Mouse (Mus musculus): ENCODE measurements around the gene Tfpi. TPM values are rescaled to one million over a fixed set of nuclear protein-coding genes. Genes with fewer than 3 reads are reported as not detected.

The Tfpi gene
- polyA plus RNA-seq, 1 experiment, result 7.6 TPM

DNA sequence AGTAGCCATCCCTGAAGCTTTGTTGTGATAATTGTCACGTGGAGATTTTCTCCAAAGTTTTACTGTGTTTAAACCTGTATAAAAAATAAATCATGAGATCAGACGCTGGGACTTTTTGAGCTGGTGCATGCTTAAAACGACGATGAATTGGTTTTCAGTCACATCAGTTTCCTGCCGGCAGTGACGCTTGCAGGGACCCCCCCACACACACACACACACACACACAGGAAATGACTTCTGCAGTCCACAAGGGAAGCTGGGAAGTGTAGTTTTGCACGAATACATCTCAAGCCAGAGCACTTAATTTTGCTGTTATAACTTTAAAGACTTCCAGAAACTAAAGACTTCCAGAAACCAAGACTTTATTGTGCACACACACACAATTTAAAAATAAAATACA lies 5.3 kb upstream of the Tfpi start:
- no peak for TF ChIP-seq FOSL1 (IDR thresholded peaks at IDR 0.05; ENCODE audit: insufficient read depth, low read length, poor library complexity, severe bottlenecking)
- TF ChIP-seq MAX (IDR thresholded peaks at IDR 0.05), result no peak
- no peak for TF ChIP-seq CTCF (IDR thresholded peaks at IDR 0.05; ENCODE audit: control insufficient read depth, insufficient read depth, insufficient read length)
- TF ChIP-seq CEBPB (IDR thresholded peaks at IDR 0.05; ENCODE audit: low read depth), result no peak
- no peak for TF ChIP-seq MYOD1 (IDR thresholded peaks at IDR 0.05; ENCODE audit: control insufficient read depth, insufficient read length, low read depth)
- no peak for TF ChIP-seq USF1 (IDR thresholded peaks at IDR 0.05; ENCODE audit: low read depth)
- TF ChIP-seq MYOG (IDR thresholded peaks at IDR 0.05; ENCODE audit: control insufficient read depth, extremely low read depth, insufficient read length), result no peak
- no peaks in the 10 kb centered on the region for H3K27me3 ChIP-seq (ENCODE audit: control insufficient read depth, insufficient read depth, insufficient read length)
- H3ac ChIP-seq (ENCODE audit: control insufficient read depth, insufficient read length, low read depth), result no peak overlapping the region
- no peaks in the 10 kb centered on the region for H3K36me3 ChIP-seq (ENCODE audit: control insufficient read depth, insufficient read depth)
- no peaks in the 10 kb centered on the region for H3K79me2 ChIP-seq (ENCODE audit: control insufficient read depth, insufficient read depth)
- no peaks in the 10 kb centered on the region for H3K79me3 ChIP-seq (ENCODE audit: low read depth)
- H3K4me3 ChIP-seq (ENCODE audit: insufficient read depth, poor library complexity, severe bottlenecking), result no peak overlapping the region

DNA sequence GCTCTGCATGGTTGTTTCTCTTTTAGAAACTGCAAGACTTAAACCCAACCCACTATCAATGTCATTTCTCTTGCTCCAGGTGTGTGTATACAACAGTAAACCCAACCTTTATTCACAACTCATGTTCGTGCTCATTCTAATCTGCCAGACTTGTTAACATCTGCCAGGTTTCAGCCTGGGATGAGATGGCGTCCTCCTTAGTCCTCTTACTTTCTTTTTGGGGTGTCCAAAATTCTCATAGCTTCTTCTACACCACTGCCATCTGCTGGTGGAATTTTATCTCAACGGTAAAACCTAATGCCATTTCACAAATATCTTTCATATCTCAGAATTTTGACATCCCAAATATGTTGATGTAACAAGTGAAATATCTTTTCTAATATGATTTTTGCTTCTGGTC lies 2.5 kb upstream of the Tfpi start:
- Histone ChIP-seq H3ac (ENCODE audit: control insufficient read depth, insufficient read length, low read depth) (no peak overlapping the region), H3K4me3 (ENCODE audit: insufficient read depth, poor library complexity, severe bottlenecking) (no peak overlapping the region), H3K79me3 (ENCODE audit: low read depth) (no peaks in the 10 kb centered on the region), H3K36me3 (ENCODE audit: control insufficient read depth, insufficient read depth) (no peaks in the 10 kb centered on the region), H3K79me2 (ENCODE audit: control insufficient read depth, insufficient read depth) (no peaks in the 10 kb centered on the region), H3K27me3 (ENCODE audit: control insufficient read depth, insufficient read depth, insufficient read length) (no peaks in the 10 kb centered on the region)
- no peak for TF ChIP-seq FOSL1 (IDR thresholded peaks at IDR 0.05; ENCODE audit: insufficient read depth, low read length, poor library complexity, severe bottlenecking)
- no peak for TF ChIP-seq MYOD1 (IDR thresholded peaks at IDR 0.05; ENCODE audit: control insufficient read depth, insufficient read length, low read depth)
- TF ChIP-seq CTCF (IDR thresholded peaks at IDR 0.05; ENCODE audit: control insufficient read depth, insufficient read depth, insufficient read length), result no peak
- no peak for TF ChIP-seq USF1 (IDR thresholded peaks at IDR 0.05; ENCODE audit: low read depth)
- TF ChIP-seq MYOG (IDR thresholded peaks at IDR 0.05; ENCODE audit: control insufficient read depth, extremely low read depth, insufficient read length), result no peak

DNA sequence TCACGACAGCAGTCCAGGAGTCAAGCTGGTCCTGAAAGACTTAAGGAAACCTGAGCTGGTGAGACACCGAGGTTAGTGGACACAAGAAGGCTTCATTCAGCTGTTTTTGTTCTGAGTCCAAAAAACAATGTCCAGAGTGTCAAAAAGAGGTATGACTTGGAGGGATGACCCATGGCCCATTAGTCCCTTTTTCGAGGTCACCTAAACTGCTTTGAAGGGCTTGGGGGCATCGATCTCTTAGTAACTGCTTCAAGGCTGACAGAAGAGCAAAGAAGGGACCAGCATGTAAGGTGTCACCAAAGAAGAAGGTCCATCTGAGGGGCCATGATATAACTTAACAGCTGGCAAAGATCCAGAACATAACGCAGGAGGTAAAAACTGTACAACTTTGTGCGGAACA lies 1.2 kb upstream of the Tfpi start:
- no peaks in the 10 kb centered on the region for H3K27me3 ChIP-seq (ENCODE audit: control insufficient read depth, insufficient read depth, insufficient read length)
- TF ChIP-seq MAX (IDR thresholded peaks at IDR 0.05), result no peak
- no peak for TF ChIP-seq MYOG (IDR thresholded peaks at IDR 0.05; ENCODE audit: control insufficient read depth, extremely low read depth, insufficient read length)
- TF ChIP-seq MYOD1 (IDR thresholded peaks at IDR 0.05; ENCODE audit: control insufficient read depth, insufficient read length, low read depth), result no peak
- no peak for TF ChIP-seq FOSL1 (IDR thresholded peaks at IDR 0.05; ENCODE audit: insufficient read depth, low read length, poor library complexity, severe bottlenecking)
- H3ac ChIP-seq (ENCODE audit: control insufficient read depth, insufficient read length, low read depth), result no peak overlapping the region
- no peaks in the 10 kb centered on the region for H3K79me3 ChIP-seq (ENCODE audit: low read depth)
- peaks cover 10% of the 10 kb centered on the region for H3K36me3 ChIP-seq (ENCODE audit: control insufficient read depth, insufficient read depth)
- no peak overlapping the region for H3K4me3 ChIP-seq (ENCODE audit: insufficient read depth, poor library complexity, severe bottlenecking)
- no peaks in the 10 kb centered on the region for H3K79me2 ChIP-seq (ENCODE audit: control insufficient read depth, insufficient read depth)

DNA sequence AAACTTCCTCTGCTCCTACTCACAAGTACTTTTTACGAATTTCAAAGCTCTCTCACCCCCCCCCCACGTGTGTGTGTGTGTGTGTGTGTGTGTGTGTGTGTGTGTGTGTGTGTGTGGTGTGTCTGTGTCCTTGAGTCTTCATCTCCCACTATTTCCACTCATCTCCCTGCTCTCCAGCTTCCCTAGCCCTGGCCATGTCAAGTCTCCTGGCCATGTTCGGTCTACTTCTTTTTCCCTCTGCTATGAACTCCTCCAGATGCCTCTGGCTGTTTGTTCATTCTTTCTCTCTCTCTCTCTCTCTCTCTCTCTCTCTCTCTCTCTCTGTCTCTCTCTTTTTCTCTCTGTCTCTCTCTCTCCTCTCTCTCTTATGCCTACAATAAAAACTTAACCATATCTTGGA lies 444 bp downstream of the Tfpi start:
- Histone ChIP-seq H3K79me3 (ENCODE audit: low read depth) (no peaks in the 10 kb centered on the region), H3K79me2 (ENCODE audit: control insufficient read depth, insufficient read depth) (no peaks in the 10 kb centered on the region), H3K4me3 (ENCODE audit: insufficient read depth, poor library complexity, severe bottlenecking) (peak overlapping the region; percentile 29), H3K36me3 (ENCODE audit: control insufficient read depth, insufficient read depth) (peaks cover 12% of the 10 kb centered on the region), H3K27me3 (ENCODE audit: control insufficient read depth, insufficient read depth, insufficient read length) (no peaks in the 10 kb centered on the region), H3ac (ENCODE audit: control insufficient read depth, insufficient read length, low read depth) (peak overlapping the region; percentile 49)
- TF ChIP-seq CTCF (IDR thresholded peaks at IDR 0.05; ENCODE audit: control insufficient read depth, insufficient read depth, insufficient read length) (no peak), FOSL1 (IDR thresholded peaks at IDR 0.05; ENCODE audit: insufficient read depth, low read length, poor library complexity, severe bottlenecking) (no peak), MYOG (IDR thresholded peaks at IDR 0.05; ENCODE audit: control insufficient read depth, extremely low read depth, insufficient read length) (no peak), USF1 (IDR thresholded peaks at IDR 0.05; ENCODE audit: low read depth) (no peak), MAX (IDR thresholded peaks at IDR 0.05) (no peak), CEBPB (IDR thresholded peaks at IDR 0.05; ENCODE audit: low read depth) (no peak), MYOD1 (IDR thresholded peaks at IDR 0.05; ENCODE audit: control insufficient read depth, insufficient read length, low read depth) (no peak)

DNA sequence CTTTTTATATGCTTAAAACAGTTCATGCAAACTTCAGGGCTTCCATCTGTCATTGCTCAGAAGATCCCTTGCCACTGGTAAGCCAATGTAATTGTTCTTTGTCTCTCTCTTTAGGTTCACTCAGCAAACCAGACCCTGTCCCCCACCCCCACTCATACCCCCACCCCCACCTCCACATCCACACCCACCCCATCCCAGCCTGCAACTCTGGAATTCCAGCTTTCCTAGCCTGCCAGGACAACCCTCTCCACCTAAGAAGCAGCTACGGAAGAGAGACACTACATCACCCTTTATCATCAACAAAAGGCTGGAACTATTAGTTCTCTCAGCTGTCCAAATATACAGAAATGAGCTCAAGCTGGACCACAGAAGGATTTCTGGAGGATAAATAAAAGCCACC lies 974 bp downstream of the Tfpi start:
- Histone ChIP-seq H3K79me2 (ENCODE audit: control insufficient read depth, insufficient read depth) (no peaks in the 10 kb centered on the region), H3K36me3 (ENCODE audit: control insufficient read depth, insufficient read depth) (peaks cover 12% of the 10 kb centered on the region), H3K27me3 (ENCODE audit: control insufficient read depth, insufficient read depth, insufficient read length) (no peaks in the 10 kb centered on the region), H3ac (ENCODE audit: control insufficient read depth, insufficient read length, low read depth) (no peak overlapping the region), H3K4me3 (ENCODE audit: insufficient read depth, poor library complexity, severe bottlenecking) (peak overlapping the region; percentile 29), H3K79me3 (ENCODE audit: low read depth) (no peaks in the 10 kb centered on the region)
- TF ChIP-seq CTCF (IDR thresholded peaks at IDR 0.05; ENCODE audit: control insufficient read depth, insufficient read depth, insufficient read length), result no peak
- TF ChIP-seq MAX (IDR thresholded peaks at IDR 0.05), result no peak
- TF ChIP-seq CEBPB (IDR thresholded peaks at IDR 0.05; ENCODE audit: low read depth), result no peak
- no peak for TF ChIP-seq FOSL1 (IDR thresholded peaks at IDR 0.05; ENCODE audit: insufficient read depth, low read length, poor library complexity, severe bottlenecking)
- no peak for TF ChIP-seq MYOG (IDR thresholded peaks at IDR 0.05; ENCODE audit: control insufficient read depth, extremely low read depth, insufficient read length)
- no peak for TF ChIP-seq MYOD1 (IDR thresholded peaks at IDR 0.05; ENCODE audit: control insufficient read depth, insufficient read length, low read depth)
- TF ChIP-seq USF1 (IDR thresholded peaks at IDR 0.05; ENCODE audit: low read depth), result no peak

DNA sequence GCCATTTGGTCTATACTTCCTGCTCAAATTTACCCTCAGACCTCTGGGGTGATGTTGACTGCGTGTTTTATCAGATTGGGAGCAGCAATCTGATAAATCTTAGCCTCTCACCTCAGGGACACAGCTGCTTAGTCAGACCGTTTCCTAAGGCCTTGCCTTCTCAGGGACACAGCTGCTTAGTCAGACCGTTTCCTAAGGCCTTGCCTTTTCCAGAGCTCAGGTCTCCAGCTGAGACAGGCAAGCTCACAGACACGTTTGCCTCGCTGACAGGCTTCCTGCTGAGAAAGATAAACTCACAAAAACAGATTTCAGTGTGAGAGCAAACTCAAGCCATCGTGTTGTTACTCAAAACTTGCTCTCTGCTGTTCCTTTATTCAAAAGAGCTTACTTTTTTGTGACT lies 1.9 kb downstream of the Tfpi start:
- Histone ChIP-seq H3K4me3 (ENCODE audit: insufficient read depth, poor library complexity, severe bottlenecking) (no peak overlapping the region), H3K79me3 (ENCODE audit: low read depth) (no peaks in the 10 kb centered on the region), H3K36me3 (ENCODE audit: control insufficient read depth, insufficient read depth) (peaks cover 12% of the 10 kb centered on the region), H3ac (ENCODE audit: control insufficient read depth, insufficient read length, low read depth) (no peak overlapping the region), H3K79me2 (ENCODE audit: control insufficient read depth, insufficient read depth) (no peaks in the 10 kb centered on the region), H3K27me3 (ENCODE audit: control insufficient read depth, insufficient read depth, insufficient read length) (no peaks in the 10 kb centered on the region)
- TF ChIP-seq USF1 (IDR thresholded peaks at IDR 0.05; ENCODE audit: low read depth), result no peak
- no peak for TF ChIP-seq MYOD1 (IDR thresholded peaks at IDR 0.05; ENCODE audit: control insufficient read depth, insufficient read length, low read depth)
- TF ChIP-seq MAX (IDR thresholded peaks at IDR 0.05), result no peak
- TF ChIP-seq CTCF (IDR thresholded peaks at IDR 0.05; ENCODE audit: control insufficient read depth, insufficient read depth, insufficient read length), result no peak
- no peak for TF ChIP-seq FOSL1 (IDR thresholded peaks at IDR 0.05; ENCODE audit: insufficient read depth, low read length, poor library complexity, severe bottlenecking)
- TF ChIP-seq MYOG (IDR thresholded peaks at IDR 0.05; ENCODE audit: control insufficient read depth, extremely low read depth, insufficient read length), result no peak
- TF ChIP-seq CEBPB (IDR thresholded peaks at IDR 0.05; ENCODE audit: low read depth), result no peak
